Mouse (Mus musculus): ENCODE data around the gene Nap1l1. TPM values are rescaled to one million over a fixed set of nuclear protein-coding genes. Genes with fewer than 3 reads are reported as not detected.
"Not testable (repeated sequence)": the region's sequence is repeated elsewhere in the genome, so short reads cannot be mapped to it uniquely, and the experiment has no call there.

Nap1l1 gene
- total RNA-seq (2022): 10 to 100 TPM; 53.4 to 66.1 (median 59.2) TPM

- peak; percentile 94 to 95 for DNase-seq (ENCODE audit: low spot score in 2 of 2)
Observed at GRCm38 (mm10) chr10:111472686-111473510, at the start of gene Nap1l1. TSS of gene Nap1l1 (plus strand) at chr10:111473223.

- no peak for DNase-seq (ENCODE audit: low spot score in 2 of 2)
Observed at GRCm38 (mm10) chr10:111426491-111426890, 46.5 kb upstream of the Nap1l1 start.

GRCm38 (mm10) chr10:111433502-111433901 is 39.5 kb upstream of the Nap1l1 start:
- no peak for DNase-seq (ENCODE audit: low spot score in 2 of 2)

- no peak for DNase-seq (ENCODE audit: low spot score in 2 of 2)
Observed at GRCm38 (mm10) chr10:111441034-111441440, 32.0 kb upstream of the Nap1l1 start.

- no peak for DNase-seq (ENCODE audit: low spot score in 2 of 2)
Observed at GRCm38 (mm10) chr10:111444199-111444598, 28.8 kb upstream of the Nap1l1 start.

GRCm38 (mm10) chr10:111445939-111446671 is 26.9 kb upstream of the Nap1l1 start:
- DNase-seq (ENCODE audit: low spot score in 2 of 2): no peak

GRCm38 (mm10) chr10:111446672-111447008 is 26.4 kb upstream of the Nap1l1 start:
- not testable (repeated sequence) for DNase-seq (ENCODE audit: low spot score in 2 of 2)

GRCm38 (mm10) chr10:111449662-111450061 is 23.4 kb upstream of the Nap1l1 start:
- not testable (repeated sequence) for DNase-seq (ENCODE audit: low spot score in 2 of 2)

GRCm38 (mm10) chr10:111451683-111452322 is 21.2 kb upstream of the Nap1l1 start:
- no peak for DNase-seq (ENCODE audit: low spot score in 2 of 2)

GRCm38 (mm10) chr10:111452426-111452825 is 20.6 kb upstream of the Nap1l1 start:
- no peak for DNase-seq (ENCODE audit: low spot score in 2 of 2)

GRCm38 (mm10) chr10:111454698-111455308 is 18.2 kb upstream of the Nap1l1 start:
- DNase-seq (ENCODE audit: low spot score in 2 of 2): no peak

- no peak for DNase-seq (ENCODE audit: low spot score in 2 of 2)
Observed at GRCm38 (mm10) chr10:111458088-111458487, 14.9 kb upstream of the Nap1l1 start.

- no peak for DNase-seq (ENCODE audit: low spot score in 2 of 2)
Observed at GRCm38 (mm10) chr10:111459040-111459439, 14.0 kb upstream of the Nap1l1 start.

GRCm38 (mm10) chr10:111459874-111460273 is 13.1 kb upstream of the Nap1l1 start:
- DNase-seq (ENCODE audit: low spot score in 2 of 2): no peak

GRCm38 (mm10) chr10:111460381-111460780 is 12.6 kb upstream of the Nap1l1 start:
- DNase-seq (ENCODE audit: low spot score in 2 of 2): no peak

GRCm38 (mm10) chr10:111464833-111465232 is 8.2 kb upstream of the Nap1l1 start:
- DNase-seq (ENCODE audit: low spot score in 2 of 2): no peak

- DNase-seq (ENCODE audit: low spot score in 2 of 2): no peak
Observed at GRCm38 (mm10) chr10:111465409-111465808, 7.6 kb upstream of the Nap1l1 start.

GRCm38 (mm10) chr10:111471166-111471565 is 1.9 kb upstream of the Nap1l1 start:
- DNase-seq (ENCODE audit: low spot score in 2 of 2): no peak

GRCm38 (mm10) chr10:111473511-111474371 is 718 bp downstream of the Nap1l1 start:
- DNase-seq (ENCODE audit: low spot score in 2 of 2): peak; percentile 2 to 12

- DNase-seq (ENCODE audit: low spot score in 2 of 2): no peak
Observed at GRCm38 (mm10) chr10:111476301-111476700, 3.3 kb downstream of the Nap1l1 start.
